Mouse (Mus musculus): Measurements from ENCODE around the gene Bbs9. TPM values are rescaled to one million over a fixed set of nuclear protein-coding genes. Genes with fewer than 3 reads are reported as not detected.
A peak's percentile ranks its signal among the peaks of the same experiment; 100 is the strongest.
"Not testable (repeated sequence)": the region's sequence is repeated elsewhere in the genome, so short reads cannot be mapped to it uniquely, and the experiment has no call there.

Bbs9 gene
- polyA plus RNA-seq, 1 experiment: 14.3 TPM

- DNase-seq (ENCODE audit: extremely low spot score in 1 of 2, low spot score in 1 of 2): no peak
Observed at GRCm38 (mm10) chr9:22826571-22826990, 351.1 kb downstream of the Bbs9 start.

- DNase-seq (ENCODE audit: extremely low spot score in 1 of 2, low spot score in 1 of 2): no peak
Observed at GRCm38 (mm10) chr9:22827176-22827770, 351.8 kb downstream of the Bbs9 start.

- DNase-seq (ENCODE audit: extremely low spot score in 1 of 2, low spot score in 1 of 2): peak in 1 of 2 experiments; percentile 28
Observed at GRCm38 (mm10) chr9:22829212-22829960, 353.9 kb downstream of the Bbs9 start.

GRCm38 (mm10) chr9:22834994-22835512 lies 359.5 kb downstream of the Bbs9 start:
- DNase-seq (ENCODE audit: extremely low spot score in 1 of 2, low spot score in 1 of 2): no peak

- no peak for DNase-seq (ENCODE audit: extremely low spot score in 1 of 2, low spot score in 1 of 2)
Observed at GRCm38 (mm10) chr9:22837000-22837399, 361.5 kb downstream of the Bbs9 start.

- no peak for DNase-seq (ENCODE audit: extremely low spot score in 1 of 2, low spot score in 1 of 2)
Observed at GRCm38 (mm10) chr9:22837702-22838210, 362.2 kb downstream of the Bbs9 start.

- DNase-seq (ENCODE audit: extremely low spot score in 1 of 2, low spot score in 1 of 2): no peak
Observed at GRCm38 (mm10) chr9:22846048-22846447, 370.5 kb downstream of the Bbs9 start.

- DNase-seq (ENCODE audit: extremely low spot score in 1 of 2, low spot score in 1 of 2): no peak
Observed at GRCm38 (mm10) chr9:22846783-22847182, 371.3 kb downstream of the Bbs9 start.

- DNase-seq (ENCODE audit: extremely low spot score in 1 of 2, low spot score in 1 of 2): no peak
Observed at GRCm38 (mm10) chr9:22848800-22849199, 373.3 kb downstream of the Bbs9 start.

- DNase-seq (ENCODE audit: extremely low spot score in 1 of 2, low spot score in 1 of 2): no peak
Observed at GRCm38 (mm10) chr9:22849212-22849611, 373.7 kb downstream of the Bbs9 start.

GRCm38 (mm10) chr9:22869147-22869546 lies 393.6 kb downstream of the Bbs9 start:
- DNase-seq (ENCODE audit: extremely low spot score in 1 of 2, low spot score in 1 of 2): not testable (repeated sequence)

GRCm38 (mm10) chr9:22870661-22871060 lies 395.1 kb downstream of the Bbs9 start:
- no peak for DNase-seq (ENCODE audit: extremely low spot score in 1 of 2, low spot score in 1 of 2)

- DNase-seq (ENCODE audit: extremely low spot score in 1 of 2, low spot score in 1 of 2): peak in 1 of 2 experiments; percentile 2
Observed at GRCm38 (mm10) chr9:22875231-22875630, 399.7 kb downstream of the Bbs9 start.

- no peak for DNase-seq (ENCODE audit: extremely low spot score in 1 of 2, low spot score in 1 of 2)
Observed at GRCm38 (mm10) chr9:22879266-22879665, 403.8 kb downstream of the Bbs9 start.

GRCm38 (mm10) chr9:22886351-22886750 lies 410.8 kb downstream of the Bbs9 start:
- no peak for DNase-seq (ENCODE audit: extremely low spot score in 1 of 2, low spot score in 1 of 2)

GRCm38 (mm10) chr9:22905434-22905833 lies 429.9 kb downstream of the Bbs9 start:
- no peak for DNase-seq (ENCODE audit: extremely low spot score in 1 of 2, low spot score in 1 of 2)

- no peak for DNase-seq (ENCODE audit: extremely low spot score in 1 of 2, low spot score in 1 of 2)
Observed at GRCm38 (mm10) chr9:22916808-22917207, 441.3 kb downstream of the Bbs9 start.

- no peak for DNase-seq (ENCODE audit: extremely low spot score in 1 of 2, low spot score in 1 of 2)
Observed at GRCm38 (mm10) chr9:22935645-22936044, 460.1 kb downstream of the Bbs9 start.

Data from frontal cortex, adult 2 months (tissue).